Mouse (Mus musculus): Measurements from ENCODE around the gene Wfdc1. TPM values are rescaled to one million over a fixed set of nuclear protein-coding genes. Genes with fewer than 3 reads are reported as not detected.

Gene Wfdc1
- not detected in 2 replicates for total RNA-seq (2012; rRNA removed)
- total RNA-seq (2014; rRNA removed): not detected in 2 replicates
- polyA plus RNA-seq (2012; ENCODE audit: insufficient read length, low read depth): not detected in 2 replicates

- Histone ChIP-seq H3K4me3 (replicated peaks in 1 of 3; ENCODE audit: low read depth in 2 of 3, low read length in 2 of 3, poor library complexity in 1 of 3) (no peak within 1 kb of the TSS), H3K4me1 (ENCODE audit: control insufficient read depth in 1 of 2, insufficient read depth in 2 of 2) (peaks cover 0 to 3% of the 10 kb centered on the region in 2 experiments; a peak in 1 of 4 replicates), H3K27me3 (replicated peaks) (peaks cover 88% of the 10 kb centered on the region), H3K4me2 (ENCODE audit: insufficient read depth, low read depth, poor library complexity, severe bottlenecking) (no peak within 1 kb of the TSS), H3K27ac (ENCODE audit: insufficient read depth, low read depth) (no peak within 1 kb of the TSS), H3K79me2 (replicated peaks; ENCODE audit: control insufficient read depth, extremely low read depth, insufficient read depth, poor library complexity, severe bottlenecking) (no peaks in the 10 kb centered on the region), H3K9me3 (replicated peaks; ENCODE audit: low read length) (no peaks in the 10 kb centered on the region), H3K9ac (ENCODE audit: insufficient read depth, low read depth) (no peak within 1 kb of the TSS), H3K36me3 (replicated peaks in 1 of 2; ENCODE audit: control insufficient read depth in 1 of 2, insufficient read depth in 1 of 2, low read length in 1 of 2) (no peaks in the 10 kb centered on the region)
- no peak for TF ChIP-seq JUN (IDR thresholded peaks at IDR 0.05; ENCODE audit: insufficient read depth, low read depth, low read length)
- TF ChIP-seq CHD2 (IDR thresholded peaks at IDR 0.05; ENCODE audit: low read length): no peak
- TF ChIP-seq ETS1 (conservative IDR thresholded peaks at IDR 0.05; ENCODE audit: low read depth, low read length): no peak
- TF ChIP-seq UBTF (IDR thresholded peaks at IDR 0.05; ENCODE audit: low read depth, low read length): no peak
- TF ChIP-seq KAT2A (IDR thresholded peaks at IDR 0.05; ENCODE audit: insufficient replicate concordance, low read length): no peak
- no peak for TF ChIP-seq POLR2A (IDR thresholded peaks at IDR 0.05; ENCODE audit: low read depth, low read length)
- TF ChIP-seq SMC3 (IDR thresholded peaks at IDR 0.05; ENCODE audit: low read depth, low read length): no peak
- TF ChIP-seq USF1 (IDR thresholded peaks at IDR 0.05; ENCODE audit: low read depth, low read length): no peak
- TF ChIP-seq ZMIZ1 (IDR thresholded peaks at IDR 0.05; ENCODE audit: low read depth, low read length): no peak
- no peak for TF ChIP-seq EP300 (IDR thresholded peaks at IDR 0.05; ENCODE audit: low read length)
- TF ChIP-seq CHD1 (IDR thresholded peaks at IDR 0.05; ENCODE audit: low read depth, low read length): no peak
- TF ChIP-seq TBP (conservative IDR thresholded peaks at IDR 0.05; ENCODE audit: low read depth, low read length): no peak
- no peak for TF ChIP-seq MAZ (IDR thresholded peaks at IDR 0.05; ENCODE audit: low read depth, low read length)
- TF ChIP-seq USF2 (conservative IDR thresholded peaks at IDR 0.05; ENCODE audit: low read depth, low read length): no peak
- TF ChIP-seq ZNF384 (IDR thresholded peaks at IDR 0.05; ENCODE audit: low read depth, low read length): no peak
- no peak for TF ChIP-seq MAFK (IDR thresholded peaks at IDR 0.05; ENCODE audit: insufficient replicate concordance, low read length)
- no peak for TF ChIP-seq SIN3A (IDR thresholded peaks at IDR 0.05; ENCODE audit: low read length)
- TF ChIP-seq PAX5 (IDR thresholded peaks at IDR 0.05; ENCODE audit: low read length): no peak
- no peak for DNase-seq (ENCODE audit: extremely low read depth)
- in situ Hi-C loops (cut with MboI; ENCODE audit: low pct_ligation_motif_present, low pct_unique_long_range_greater_than_20kb, low sequenced_read_pairs): no loop called here
- dilution Hi-C loops (cut with MboI; ENCODE audit: extremely low pct_ligation_motif_present, extremely low pct_unique_long_range_greater_than_20kb, low sequenced_read_pairs): no loop called here
These were observed at the start of gene Wfdc1 for GRCm38 (mm10) chr8:119666219-119666951. Gene Wfdc1, plus strand, starts transcription at chr8:119666365.

- dilution Hi-C loops (cut with MboI; ENCODE audit: extremely low pct_ligation_motif_present, extremely low pct_unique_long_range_greater_than_20kb, low sequenced_read_pairs): no loop called here
- TF ChIP-seq JUN (IDR thresholded peaks at IDR 0.05; ENCODE audit: insufficient read depth, low read depth, low read length) (no peak), MAX (IDR thresholded peaks at IDR 0.05; ENCODE audit: low read length) (no peak), MAFK (IDR thresholded peaks at IDR 0.05; ENCODE audit: insufficient replicate concordance, low read length) (no peak), MXI1 (IDR thresholded peaks at IDR 0.05; ENCODE audit: low read depth, low read length) (no peak), BHLHE40 (IDR thresholded peaks at IDR 0.05; ENCODE audit: low read depth, low read length) (no peak), ZMIZ1 (IDR thresholded peaks at IDR 0.05; ENCODE audit: low read depth, low read length) (no peak), ZKSCAN1 (IDR thresholded peaks at IDR 0.05; ENCODE audit: borderline replicate concordance, low read depth, low read length) (no peak), E2F4 (IDR thresholded peaks at IDR 0.05; ENCODE audit: insufficient replicate concordance, low read depth, low read length) (no peak), ZC3H11A (IDR thresholded peaks at IDR 0.05; ENCODE audit: low read depth, low read length) (no peak), POLR2A (IDR thresholded peaks at IDR 0.05; ENCODE audit: low read depth, low read length) (no peak), MYC (IDR thresholded peaks at IDR 0.05; ENCODE audit: low read depth, low read length) (no peak), PAX5 (IDR thresholded peaks at IDR 0.05; ENCODE audit: low read length) (no peak), EP300 (IDR thresholded peaks at IDR 0.05; ENCODE audit: low read length) (no peak), RCOR1 (conservative IDR thresholded peaks at IDR 0.05; ENCODE audit: low read depth, low read length) (no peak), POLR2AphosphoS2 (IDR thresholded peaks at IDR 0.05; ENCODE audit: low read depth, low read length) (no peak), JUND (conservative IDR thresholded peaks at IDR 0.05; ENCODE audit: low read depth, low read length) (no peak), HCFC1 (IDR thresholded peaks at IDR 0.05; ENCODE audit: low read depth, low read length) (no peak), ELF1 (IDR thresholded peaks at IDR 0.05; ENCODE audit: low read depth, low read length) (no peak)
- Histone ChIP-seq H3K79me2 (replicated peaks; ENCODE audit: control insufficient read depth, extremely low read depth, insufficient read depth, poor library complexity, severe bottlenecking) (no peaks in the 10 kb centered on the region), H3K4me3 (replicated peaks in 1 of 3; ENCODE audit: low read depth in 2 of 3, low read length in 2 of 3, poor library complexity in 1 of 3) (no peak overlapping the region), H3K4me1 (ENCODE audit: control insufficient read depth in 1 of 2, insufficient read depth in 2 of 2) (peaks cover 13% of the 10 kb centered on the region in 2 experiments), H3K4me2 (ENCODE audit: insufficient read depth, low read depth, poor library complexity, severe bottlenecking) (no peak overlapping the region), H3K36me3 (replicated peaks in 1 of 2; ENCODE audit: control insufficient read depth in 1 of 2, insufficient read depth in 1 of 2, low read length in 1 of 2) (no peaks in the 10 kb centered on the region), H3K9ac (ENCODE audit: insufficient read depth, low read depth) (no peak overlapping the region), H3K9me3 (replicated peaks; ENCODE audit: low read length) (peaks cover 5% of the 10 kb centered on the region), H3K27me3 (replicated peaks) (peaks cover 83% of the 10 kb centered on the region), H3K27ac (ENCODE audit: insufficient read depth, low read depth) (no peak overlapping the region)
- in situ Hi-C loops (cut with MboI; ENCODE audit: low pct_ligation_motif_present, low pct_unique_long_range_greater_than_20kb, low sequenced_read_pairs): loop anchor here (5.0 kb wide), 1 partner anchor 180 kb away; no protein-coding TSS in a partner anchor
- no peak for DNase-seq (ENCODE audit: extremely low read depth)
These were observed 49.4 kb upstream of the Wfdc1 start for GRCm38 (mm10) chr8:119616811-119617210.
